Mouse (Mus musculus): ENCODE results near the gene Tsku. TPM values are rescaled to one million over a fixed set of nuclear protein-coding genes. Genes with fewer than 3 reads are reported as not detected.

The Tsku gene
- polyA plus RNA-seq, 1 experiment from 2014 or later: 22.5 TPM

GRCm38 (mm10) chr7:98347471-98347870, 13.7 kb downstream of the Tsku start:
- CTCF ChIA-PET: interaction anchor here (0.7 to 5.0 kb wide), 16 partner anchors 12 to 237 kb away, joined by 3 to 40 read pairs (median 5); partner anchors contain the start of gene Gucy2d
- in situ Hi-C loops (cut with MboI; ENCODE audit: low pct_unique_long_range_greater_than_20kb): no loop called here
- no peak for DNase-seq (ENCODE audit: low read depth, low spot score)
- ATAC-seq: peak; percentile 15
- POLR2A ChIA-PET: no interaction called here
- H3K27me3 ChIP-seq: no peaks in the 10 kb centered on the region
- TF ChIP-seq CTCF (IDR thresholded peaks at IDR 0.05): no peak

DNA sequence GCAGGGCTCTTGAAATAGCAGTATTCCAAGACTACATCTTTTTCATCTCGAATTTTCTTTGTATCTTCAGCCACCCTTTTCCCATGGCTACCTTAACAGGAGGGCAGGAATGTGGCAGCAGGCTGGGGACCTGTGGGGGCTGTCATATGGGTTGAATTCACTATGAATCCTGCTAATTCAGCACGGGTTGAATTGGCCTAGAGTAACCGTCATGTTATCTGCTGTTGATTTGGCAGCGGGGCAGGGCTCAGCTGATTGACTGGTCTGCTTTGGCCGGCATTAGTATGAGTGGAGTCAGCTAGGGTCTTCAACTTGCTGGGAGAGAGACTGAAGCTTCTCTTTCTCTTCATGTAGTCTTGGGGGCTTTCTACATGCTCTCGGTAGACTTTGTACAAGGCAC, 16.1 kb downstream of the Tsku start:
- DNase-seq (ENCODE audit: low read depth, low spot score): no peak
- ChIA-PET CTCF (interaction anchor here (1.3 kb wide), 1 partner anchor 78 kb away, joined by 3 read pairs; no protein-coding TSS in a partner anchor), POLR2A (no interaction called here)
- in situ Hi-C loops (cut with MboI; ENCODE audit: low pct_unique_long_range_greater_than_20kb): no loop called here
- ATAC-seq: no peak
- TF ChIP-seq CTCF (IDR thresholded peaks at IDR 0.05): no peak
- no peaks in the 10 kb centered on the region for H3K27me3 ChIP-seq

- H3K27me3 ChIP-seq: no peaks in the 10 kb centered on the region
- DNase-seq (ENCODE audit: low read depth, low spot score): no peak
- POLR2A ChIA-PET: no interaction called here
- ATAC-seq: no peak
- CTCF ChIA-PET: interaction anchor here (1.3 kb wide), 1 partner anchor 78 kb away, joined by 3 read pairs; no protein-coding TSS in a partner anchor
- in situ Hi-C loops (cut with MboI; ENCODE audit: low pct_unique_long_range_greater_than_20kb): loop anchor here (5.0 kb wide), 2 partner anchors 57 to 152 kb away; no protein-coding TSS in a partner anchor
- TF ChIP-seq CTCF (IDR thresholded peaks at IDR 0.05): peak; percentile 68
Measured at GRCm38 (mm10) chr7:98344361-98344760, 16.8 kb downstream of the Tsku start.

- DNase-seq (ENCODE audit: low read depth, low spot score) (no peak), ATAC-seq (no peak)
- ChIA-PET CTCF (interaction anchor here (1.2 to 2.0 kb wide), 5 partner anchors 16 to 63 kb away, joined by 3 to 5 read pairs (median 4); no protein-coding TSS in a partner anchor), POLR2A (interaction anchor here (0.6 to 1.0 kb wide), 2 partner anchors 12 to 20 kb away, joined by 3 to 4 read pairs; no protein-coding TSS in a partner anchor)
- no peaks in the 10 kb centered on the region for H3K27me3 ChIP-seq
- TF ChIP-seq CTCF (IDR thresholded peaks at IDR 0.05): no peak
- in situ Hi-C loops (cut with MboI; ENCODE audit: low pct_unique_long_range_greater_than_20kb): loop anchor here (5.0 kb wide), 2 partner anchors 55 to 150 kb away; no protein-coding TSS in a partner anchor
Measured at GRCm38 (mm10) chr7:98342249-98342648, 18.9 kb downstream of the Tsku start.

- ATAC-seq (peak; percentile 80), DNase-seq (ENCODE audit: low read depth, low spot score) (no peak)
- H3K27me3 ChIP-seq: no peaks in the 10 kb centered on the region
- in situ Hi-C loops (cut with MboI; ENCODE audit: low pct_unique_long_range_greater_than_20kb): loop anchor here (5.0 kb wide), 2 partner anchors 54 to 149 kb away; no protein-coding TSS in a partner anchor
- ChIA-PET POLR2A (no interaction called here), CTCF (interaction anchor here (1.2 to 2.0 kb wide), 10 partner anchors 15 to 93 kb away, joined by 3 to 10 read pairs (median 4); no protein-coding TSS in a partner anchor)
- TF ChIP-seq CTCF (IDR thresholded peaks at IDR 0.05): peak; percentile 85
Measured at GRCm38 (mm10) chr7:98341475-98341874, 19.7 kb downstream of the Tsku start.

GRCm38 (mm10) chr7:98340343-98340742, 20.8 kb downstream of the Tsku start:
- ChIA-PET POLR2A (no interaction called here), CTCF (interaction anchor here (1.3 to 2.0 kb wide), 6 partner anchors 21 to 92 kb away, joined by 3 to 10 read pairs (median 4); no protein-coding TSS in a partner anchor)
- DNase-seq (ENCODE audit: low read depth, low spot score) (no peak), ATAC-seq (no peak)
- no peak for TF ChIP-seq CTCF (IDR thresholded peaks at IDR 0.05)
- in situ Hi-C loops (cut with MboI; ENCODE audit: low pct_unique_long_range_greater_than_20kb): loop anchor here (5.0 kb wide), 2 partner anchors 53 to 148 kb away; no protein-coding TSS in a partner anchor
- no peaks in the 10 kb centered on the region for H3K27me3 ChIP-seq

- CTCF ChIA-PET: no interaction called here
- no peak for TF ChIP-seq CTCF (IDR thresholded peaks at IDR 0.05)
- DNase-seq (ENCODE audit: low read depth, low spot score): no peak
- POLR2A ChIA-PET: no interaction called here
- no peak for ATAC-seq
- no peaks in the 10 kb centered on the region for H3K27me3 ChIP-seq
- in situ Hi-C loops (cut with MboI; ENCODE audit: low pct_unique_long_range_greater_than_20kb): no loop called here
Measured at GRCm38 (mm10) chr7:98333987-98334386, 27.1 kb downstream of the Tsku start.

GRCm38 (mm10) chr7:98333507-98333906, 27.6 kb downstream of the Tsku start:
- TF ChIP-seq CTCF (IDR thresholded peaks at IDR 0.05): no peak
- ATAC-seq (no peak), DNase-seq (ENCODE audit: low read depth, low spot score) (no peak)
- in situ Hi-C loops (cut with MboI; ENCODE audit: low pct_unique_long_range_greater_than_20kb): no loop called here
- ChIA-PET POLR2A (no interaction called here), CTCF (no interaction called here)
- H3K27me3 ChIP-seq: no peaks in the 10 kb centered on the region

DNA sequence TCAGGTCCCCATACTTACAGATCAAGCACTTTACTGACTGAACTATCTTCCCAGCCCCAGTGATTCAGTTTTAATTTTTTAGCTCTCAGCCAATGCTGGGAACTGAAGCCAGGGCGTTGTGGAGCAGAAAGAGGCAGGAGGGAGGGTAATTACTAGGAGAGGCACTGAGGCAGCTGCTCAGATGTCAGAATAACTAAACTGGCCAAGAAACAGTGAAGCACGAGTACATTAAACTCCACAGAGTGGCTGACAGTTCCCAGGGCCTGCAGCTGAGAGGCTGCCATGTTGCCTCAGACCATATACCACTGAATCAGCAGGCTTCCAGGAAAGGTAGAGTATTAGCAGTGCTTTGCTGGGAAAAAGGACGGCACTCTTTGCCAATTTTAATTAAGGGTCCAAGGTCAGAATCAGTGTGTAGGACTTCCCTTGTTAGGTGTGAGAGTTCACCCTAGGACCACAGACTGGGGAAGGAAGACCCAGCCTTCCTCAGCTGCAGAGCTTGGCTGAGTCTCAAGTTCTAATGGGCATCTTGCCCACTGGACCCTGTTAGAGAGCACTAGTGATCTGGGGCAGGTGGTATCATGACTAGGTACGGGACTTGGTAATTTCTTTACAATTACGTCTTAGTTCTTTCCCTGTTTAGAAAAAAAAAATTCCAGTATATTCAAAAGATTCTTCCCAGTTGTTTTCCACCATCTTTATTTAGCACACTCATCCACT, 28.3 kb downstream of the Tsku start:
- ChIA-PET CTCF (no interaction called here), POLR2A (no interaction called here)
- DNase-seq (ENCODE audit: low read depth, low spot score): no peak
- no peak for ATAC-seq
- H3K27me3 ChIP-seq: no peaks in the 10 kb centered on the region
- in situ Hi-C loops (cut with MboI; ENCODE audit: low pct_unique_long_range_greater_than_20kb): no loop called here
- TF ChIP-seq CTCF (IDR thresholded peaks at IDR 0.05): no peak

- no peak for ATAC-seq
- no peaks in the 10 kb centered on the region for H3K27me3 ChIP-seq
- in situ Hi-C loops (cut with MboI; ENCODE audit: low pct_unique_long_range_greater_than_20kb): no loop called here
- CTCF ChIA-PET: no interaction called here
- POLR2A ChIA-PET: no interaction called here
- TF ChIP-seq CTCF (IDR thresholded peaks at IDR 0.05): no peak
- no peak for DNase-seq (ENCODE audit: low read depth, low spot score)
Measured at GRCm38 (mm10) chr7:98331932-98332331, 29.2 kb downstream of the Tsku start.

GRCm38 (mm10) chr7:98330375-98331002, 30.6 kb downstream of the Tsku start:
- CTCF ChIA-PET: no interaction called here
- ATAC-seq (peak; percentile 67), DNase-seq (ENCODE audit: low read depth, low spot score) (no peak)
- H3K27me3 ChIP-seq: no peaks in the 10 kb centered on the region
- POLR2A ChIA-PET: interaction anchor here (1.2 kb wide), 1 partner anchor 12 kb away, joined by 3 read pairs; no protein-coding TSS in a partner anchor
- no peak for TF ChIP-seq CTCF (IDR thresholded peaks at IDR 0.05)
- in situ Hi-C loops (cut with MboI; ENCODE audit: low pct_unique_long_range_greater_than_20kb): no loop called here
